Mouse (Mus musculus) hindbrain, embryonic 16.5 days (tissue): ENCODE measurements around the gene Ppp1r15a. TPM values are rescaled to one million over a fixed set of nuclear protein-coding genes. Genes with fewer than 3 reads are reported as not detected.
"Not testable (repeated sequence)": the region's sequence is repeated elsewhere in the genome, so short reads cannot be mapped to it uniquely, and the experiment has no call there.

ENCODE experiments used
- ATAC-seq: fragments of 200-750 bp; cut with Nextera tagmentation; 2 replicates; pipeline ENCODE4 v1.8.0; 2017; ENCODE audit warnings: moderate TSS enrichment, moderate library complexity
- H3K27ac ChIP-seq: fragments of 300-500 bp; sonication (generic); 2 replicates; pipeline ENCODE4 v1.5.1; 2014; ENCODE audit warnings: low read depth, mild to moderate bottlenecking, control low read depth, low read length, moderate library complexity
- H3K27me3 ChIP-seq: fragments of 300-500 bp; sonication (generic); replicated peaks from 2 replicates; pipeline ENCODE4 v1.6.1; 2014; ENCODE audit warnings: low read length; ENCODE audit not compliant: control insufficient read depth, insufficient read depth
- H3K36me3 ChIP-seq: fragments of 300-500 bp; sonication (generic); 2 replicates; pipeline ENCODE4 v1.6.1; 2014; ENCODE audit warnings: mild to moderate bottlenecking, low read length, moderate library complexity, mixed read lengths; ENCODE audit not compliant: control insufficient read depth, insufficient read depth
- H3K4me1 ChIP-seq: fragments of 300-500 bp; sonication (generic); 2 replicates; pipeline ENCODE4 v1.6.1; 2014; ENCODE audit warnings: low read depth, low read length; ENCODE audit not compliant: control insufficient read depth, insufficient read depth
- H3K4me2 ChIP-seq: fragments of 300-500 bp; sonication (generic); 2 replicates; pipeline ENCODE4 v1.6.1; 2014; ENCODE audit warnings: mild to moderate bottlenecking, low read length, control low read depth, moderate library complexity
- H3K4me3 ChIP-seq: fragments of 300-500 bp; sonication (generic); 2 replicates; pipeline ENCODE4 v1.5.1; 2014; ENCODE audit warnings: mild to moderate bottlenecking, low read length, control low read depth, moderate library complexity
- H3K9ac ChIP-seq: fragments of 300-500 bp; sonication (generic); 2 replicates; pipeline ENCODE4 v1.6.1; 2014; ENCODE audit warnings: low read depth, mild to moderate bottlenecking, control low read depth, low read length, moderate library complexity
- H3K9me3 ChIP-seq: fragments of 300-500 bp; sonication (generic); 2 replicates; pipeline ENCODE4 v1.6.1; 2014; ENCODE audit warnings: mild to moderate bottlenecking, low read length, moderate library complexity; ENCODE audit not compliant: control insufficient read depth
- WGBS: fragments of 180-500 bp; shearing (Covaris S2); extraction: QIAGEN DNeasy Blood & Tissue Kit; methylation state at CpG from one replicate; pipeline ENCODE4 v1.1.7; 2014; 5-methylcytosine and 5-hydroxymethylcytosine counted together
- polyA plus RNA-seq: library from polyadenylated mRNA; unstranded; fragments of >200 nt; fragmentation: Nextera tagmentation; extraction: Ambion mirVana; gene quantifications from 2 replicates; pipeline ENCODE4 v1.2.1, GENCODE M21; 2015

Ppp1r15a gene
- polyA plus RNA-seq, 1 experiment from 2014 or later = 18.2 TPM

- ATAC-seq = no peak
- H3K4me2 ChIP-seq = peak overlapping the region; percentile 25; the same call in 1 of the 2 replicates
- H3K4me1 ChIP-seq = peaks cover 25% of the 10 kb centered on the region
- H3K27me3 ChIP-seq = no peaks in the 10 kb centered on the region
- no peaks in the 10 kb centered on the region for H3K9me3 ChIP-seq
- 85% methylated on average over 12 of the region's 13 CpGs for WGBS
- peak overlapping the region; percentile 41; the same call in 1 of the 2 replicates for H3K9ac ChIP-seq
- no peak overlapping the region for H3K27ac ChIP-seq
- H3K4me3 ChIP-seq = no peak overlapping the region
- peaks cover 2% of the 10 kb centered on the region; the same call in 1 of the 2 replicates for H3K36me3 ChIP-seq
Observed at GRCm38 (mm10) chr7:45523678-45524170, 2.3 kb downstream of the Ppp1r15a start.

GRCm38 (mm10) chr7:45522957-45523676, 3.0 kb downstream of the Ppp1r15a start:
- Histone ChIP-seq H3K9ac (no peak overlapping the region), H3K4me1 (peaks cover 25% of the 10 kb centered on the region), H3K27ac (no peak overlapping the region), H3K27me3 (no peaks in the 10 kb centered on the region), H3K4me3 (no peak overlapping the region), H3K4me2 (no peak overlapping the region; the same call in 1 of the 2 replicates), H3K9me3 (no peaks in the 10 kb centered on the region), H3K36me3 (peaks cover 2% of the 10 kb centered on the region; the same call in 1 of the 2 replicates)
- WGBS = 82% methylated on average over 18 of the region's 18 CpGs
- ATAC-seq = no peak

DNA sequence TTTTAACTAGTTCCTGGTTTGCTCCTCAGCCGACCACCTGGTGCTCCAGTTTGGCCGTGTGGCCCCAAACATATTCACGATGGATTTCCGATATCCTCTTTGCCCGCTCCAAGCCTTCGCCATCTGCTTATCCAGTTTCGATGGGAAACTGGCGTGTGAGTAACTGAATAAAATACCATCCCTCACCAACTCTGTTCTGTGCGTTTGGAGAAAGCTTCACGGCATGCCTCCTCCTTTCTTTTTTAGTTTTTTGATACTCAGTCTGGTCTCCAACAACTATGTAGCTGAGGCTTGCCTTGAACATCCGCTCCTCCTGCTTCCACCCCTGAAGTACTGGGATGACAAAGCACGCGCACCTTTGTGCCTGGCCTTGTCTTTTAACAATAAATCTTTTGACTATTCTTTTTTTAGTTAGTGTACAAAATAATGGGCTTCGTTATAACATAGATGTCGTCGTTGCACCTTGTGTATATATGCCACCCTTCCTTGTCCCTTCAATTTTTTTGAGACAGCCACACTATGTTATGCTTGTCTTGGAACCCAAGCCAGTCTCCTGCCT, 3.8 kb downstream of the Ppp1r15a start:
- Histone ChIP-seq H3K9ac (peak overlapping the region; percentile 75), H3K4me2 (peak overlapping the region; percentile 61), H3K36me3 (peaks cover 2% of the 10 kb centered on the region; the same call in 1 of the 2 replicates), H3K4me3 (peak overlapping the region; percentile 56), H3K4me1 (peaks cover 25% of the 10 kb centered on the region), H3K27me3 (no peaks in the 10 kb centered on the region), H3K27ac (peak overlapping the region; percentile 85; the same call in 1 of the 2 replicates), H3K9me3 (no peaks in the 10 kb centered on the region)
- 57% methylated on average over 16 of the region's 16 CpGs for WGBS
- no peak for ATAC-seq

DNA sequence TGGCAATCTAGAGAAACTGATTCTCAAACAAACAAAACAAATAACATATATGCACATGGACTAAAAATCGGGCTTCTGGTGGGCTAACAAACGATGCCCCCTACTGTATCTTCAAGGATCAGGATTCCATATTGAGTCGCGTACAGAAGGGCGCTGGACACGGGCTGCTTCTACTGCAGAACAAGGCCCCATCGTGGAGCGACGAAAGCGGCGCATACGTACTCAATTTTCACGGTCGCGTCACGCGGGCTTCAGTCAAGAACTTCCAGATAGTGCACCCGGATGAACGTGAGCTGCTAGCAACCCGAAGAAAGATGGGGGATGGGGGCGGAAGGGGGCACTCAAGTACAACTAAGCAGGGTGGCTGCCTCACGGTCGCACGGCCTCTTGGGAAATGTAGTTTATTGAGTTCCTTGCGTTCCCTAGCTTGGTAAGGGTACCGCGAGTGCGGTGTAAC, 4.3 kb downstream of the Ppp1r15a start:
- ATAC-seq = peak; percentile 83
- peak overlapping the region; percentile 85 for H3K27ac ChIP-seq
- peaks cover 2% of the 10 kb centered on the region; the same call in 1 of the 2 replicates for H3K36me3 ChIP-seq
- under 1% methylated on average over 28 of the region's 28 CpGs for WGBS
- peak overlapping the region; percentile 61 for H3K4me2 ChIP-seq
- H3K4me3 ChIP-seq = peak overlapping the region; percentile 56
- H3K9ac ChIP-seq = peak overlapping the region; percentile 75
- H3K4me1 ChIP-seq = peaks cover 24% of the 10 kb centered on the region
- no peaks in the 10 kb centered on the region for H3K27me3 ChIP-seq
- H3K9me3 ChIP-seq = no peaks in the 10 kb centered on the region

GRCm38 (mm10) chr7:45520605-45521004, 5.5 kb downstream of the Ppp1r15a start:
- no peak for ATAC-seq
- WGBS = 91% methylated on average over 7 of the region's 7 CpGs
- Histone ChIP-seq H3K9ac (no peak overlapping the region), H3K4me3 (no peak overlapping the region), H3K27ac (no peak overlapping the region), H3K36me3 (peaks cover 2% of the 10 kb centered on the region; the same call in 1 of the 2 replicates), H3K9me3 (no peaks in the 10 kb centered on the region), H3K4me1 (peaks cover 21% of the 10 kb centered on the region), H3K27me3 (no peaks in the 10 kb centered on the region), H3K4me2 (no peak overlapping the region)

GRCm38 (mm10) chr7:45519345-45520120, 6.5 kb downstream of the Ppp1r15a start:
- WGBS = 78% methylated on average over 8 of the region's 8 CpGs
- Histone ChIP-seq H3K9ac (no peak overlapping the region), H3K4me3 (no peak overlapping the region), H3K36me3 (peaks cover 2% of the 10 kb centered on the region; the same call in 1 of the 2 replicates), H3K4me2 (no peak overlapping the region), H3K27me3 (no peaks in the 10 kb centered on the region), H3K4me1 (peaks cover 10% of the 10 kb centered on the region), H3K27ac (no peak overlapping the region), H3K9me3 (no peaks in the 10 kb centered on the region)
- ATAC-seq = no peak

- H3K9me3 ChIP-seq = no peaks in the 10 kb centered on the region
- no peak for ATAC-seq
- no peak overlapping the region for H3K9ac ChIP-seq
- peaks cover 2% of the 10 kb centered on the region; the same call in 1 of the 2 replicates for H3K36me3 ChIP-seq
- peaks cover 8% of the 10 kb centered on the region for H3K4me1 ChIP-seq
- no peak overlapping the region for H3K27ac ChIP-seq
- no peak overlapping the region for H3K4me3 ChIP-seq
- no peaks in the 10 kb centered on the region for H3K27me3 ChIP-seq
- no peak overlapping the region for H3K4me2 ChIP-seq
- WGBS = 90% methylated on average over 16 of the region's 16 CpGs
Observed at GRCm38 (mm10) chr7:45518618-45519017, 7.5 kb downstream of the Ppp1r15a start.

DNA sequence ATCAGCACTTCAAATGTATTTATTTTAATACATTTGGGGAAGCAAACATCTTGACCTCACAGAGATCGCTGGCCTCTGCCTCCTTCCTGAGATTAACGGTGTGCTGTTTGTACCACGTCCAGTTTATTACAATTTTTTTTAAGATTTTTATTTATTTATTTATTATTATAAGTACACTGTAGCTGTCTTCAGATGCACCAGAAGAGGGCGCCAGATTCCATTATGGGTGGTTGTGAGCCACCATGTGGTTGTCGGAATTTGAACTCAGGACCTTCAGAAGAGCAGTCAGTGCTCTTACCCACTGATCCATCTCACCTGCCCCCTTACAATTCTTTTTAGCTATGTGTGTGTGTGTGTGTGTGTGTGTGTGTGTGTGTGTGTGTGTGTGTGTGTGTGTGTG, 9.2 kb downstream of the Ppp1r15a start:
- not testable (repeated sequence) for H3K4me1 ChIP-seq, H3K27me3 ChIP-seq, H3K9me3 ChIP-seq, H3K4me3 ChIP-seq, ATAC-seq, H3K9ac ChIP-seq, H3K36me3 ChIP-seq, H3K4me2 ChIP-seq, H3K27ac ChIP-seq
- WGBS = 74% methylated on average over 5 of the region's 5 CpGs
